Mouse (Mus musculus): ENCODE measurements around the gene Dpep2nb.
"Not testable (repeated sequence)": the region's sequence is repeated elsewhere in the genome, so short reads cannot be mapped to it uniquely, and the experiment has no call there.

The Dpep2nb gene

GRCm38 (mm10) chr8:106006413-106006812, 638 bp upstream of the Dpep2nb start:
- no peak for DNase-seq (ENCODE audit: low spot score)

DNA sequence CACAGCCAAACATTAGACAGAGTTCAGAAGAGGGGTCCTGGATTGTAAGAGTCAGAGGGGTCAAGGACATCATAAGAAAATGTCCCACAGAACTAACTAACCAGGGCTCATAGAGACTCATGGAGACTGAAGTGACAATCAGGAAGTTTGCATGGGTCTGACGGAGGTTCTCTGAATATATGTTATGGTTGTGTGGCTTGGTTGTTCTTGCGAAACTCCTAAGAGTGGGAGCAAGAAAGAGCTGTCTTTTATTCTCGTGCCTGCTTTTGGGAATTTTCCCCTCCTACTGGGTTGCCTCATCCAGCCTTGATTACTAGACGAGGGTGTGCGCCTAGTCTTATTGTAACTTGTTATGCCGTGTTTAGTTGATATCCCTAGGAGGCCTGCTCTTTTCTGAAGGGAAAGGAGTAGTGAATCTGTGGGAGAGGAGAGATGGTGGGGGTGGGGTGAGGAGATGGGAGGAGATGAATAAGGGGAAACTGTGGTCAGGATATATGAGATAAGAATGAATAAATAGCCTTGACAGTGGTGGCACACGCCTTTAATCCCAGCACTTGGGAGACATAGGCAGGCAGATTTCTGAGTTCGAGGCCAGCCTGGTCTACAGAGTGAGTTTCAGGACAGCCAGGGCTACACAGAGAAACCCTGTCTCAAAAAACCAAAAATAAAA, 1.1 kb downstream of the Dpep2nb start:
- DNase-seq (ENCODE audit: low spot score), result no peak

DNA sequence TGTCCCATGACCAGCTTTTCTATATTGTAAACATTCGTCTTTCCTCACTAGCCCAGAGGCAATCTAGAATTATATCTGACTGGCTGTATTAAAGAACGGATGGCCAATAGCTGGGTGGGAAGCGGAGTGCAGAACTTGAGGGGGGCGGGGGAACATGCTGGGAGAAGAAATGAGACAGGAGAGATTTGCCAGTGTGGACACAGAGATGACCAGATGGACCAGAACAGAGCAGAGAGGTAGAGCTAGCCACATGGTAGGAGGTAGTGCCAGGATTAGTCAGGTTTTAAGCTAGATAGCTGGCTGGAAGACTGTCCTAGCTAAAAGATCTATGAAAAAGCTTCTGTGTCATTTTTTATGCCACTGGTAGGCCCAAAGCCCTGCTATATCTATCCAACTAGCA, 3.9 kb downstream of the Dpep2nb start:
- DNase-seq (ENCODE audit: low spot score), result no peak

- DNase-seq (ENCODE audit: low spot score), result no peak
Observed at GRCm38 (mm10) chr8:105998971-105999370, 6.8 kb downstream of the Dpep2nb start.

DNA sequence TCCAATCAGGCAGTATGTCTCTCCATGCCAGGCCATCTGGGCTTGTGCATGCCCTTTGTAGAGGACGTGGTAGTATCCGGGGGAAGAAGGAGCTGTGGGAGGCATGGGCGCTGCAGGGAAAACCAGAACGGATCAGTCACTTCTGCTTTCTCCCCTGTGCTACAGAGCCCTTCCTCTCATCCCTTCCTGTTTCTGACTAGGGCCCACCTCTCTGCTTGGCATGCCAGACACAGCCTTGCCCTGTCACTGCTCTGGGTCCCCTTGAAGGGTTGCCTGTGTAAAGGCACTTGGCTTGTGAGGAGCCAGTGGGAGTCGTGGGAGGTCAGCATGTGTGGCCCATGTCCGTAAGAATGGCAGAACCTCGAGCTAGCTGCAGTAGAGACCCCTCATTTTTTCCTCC, 9.4 kb downstream of the Dpep2nb start:
- peak; percentile 43 for DNase-seq (ENCODE audit: low spot score)

DNA sequence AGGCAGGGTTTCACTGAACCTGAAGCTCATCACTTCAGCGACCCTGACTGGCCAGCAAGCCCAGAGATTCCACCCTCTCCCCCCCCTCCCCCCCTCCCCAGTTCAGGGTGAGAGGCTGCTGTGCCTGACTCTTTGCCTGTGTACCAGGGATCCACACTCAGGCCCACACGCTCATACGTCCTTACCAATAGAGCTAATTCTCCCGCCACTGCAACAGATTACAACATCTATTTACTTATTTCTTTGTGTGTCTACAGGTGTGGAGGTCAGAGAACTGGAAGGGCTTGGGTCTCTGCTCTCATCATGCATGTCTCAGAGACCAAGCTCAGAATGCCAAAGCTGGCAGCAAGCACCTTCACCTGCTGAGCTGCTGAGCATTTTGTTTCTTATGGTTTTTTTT, 12.5 kb downstream of the Dpep2nb start:
- DNase-seq (ENCODE audit: low spot score), result no peak

DNA sequence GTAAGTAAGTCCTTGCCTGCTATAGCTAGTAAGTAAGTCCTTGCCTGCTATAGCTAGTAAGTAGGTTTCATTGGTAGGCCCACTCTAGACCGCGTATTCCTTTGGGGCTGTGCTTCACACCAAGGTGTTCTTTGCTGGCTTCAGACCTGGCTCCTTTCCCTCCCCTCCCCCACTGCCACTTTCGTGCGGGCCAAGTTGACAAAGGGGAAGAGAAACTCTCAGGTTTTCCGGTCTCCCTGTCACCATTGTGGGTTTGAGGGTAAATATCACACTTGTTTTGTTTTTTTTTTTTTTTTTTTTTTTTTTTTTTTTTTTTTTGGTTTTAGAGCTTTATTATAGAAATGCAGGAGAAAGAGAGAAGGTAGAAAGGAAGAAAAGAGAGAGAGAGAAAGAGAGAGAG, 13.3 kb downstream of the Dpep2nb start:
- DNase-seq (ENCODE audit: low spot score), result peak; percentile 55

GRCm38 (mm10) chr8:105991546-105991945, 14.2 kb downstream of the Dpep2nb start:
- peak; percentile 27 for DNase-seq (ENCODE audit: low spot score)

DNA sequence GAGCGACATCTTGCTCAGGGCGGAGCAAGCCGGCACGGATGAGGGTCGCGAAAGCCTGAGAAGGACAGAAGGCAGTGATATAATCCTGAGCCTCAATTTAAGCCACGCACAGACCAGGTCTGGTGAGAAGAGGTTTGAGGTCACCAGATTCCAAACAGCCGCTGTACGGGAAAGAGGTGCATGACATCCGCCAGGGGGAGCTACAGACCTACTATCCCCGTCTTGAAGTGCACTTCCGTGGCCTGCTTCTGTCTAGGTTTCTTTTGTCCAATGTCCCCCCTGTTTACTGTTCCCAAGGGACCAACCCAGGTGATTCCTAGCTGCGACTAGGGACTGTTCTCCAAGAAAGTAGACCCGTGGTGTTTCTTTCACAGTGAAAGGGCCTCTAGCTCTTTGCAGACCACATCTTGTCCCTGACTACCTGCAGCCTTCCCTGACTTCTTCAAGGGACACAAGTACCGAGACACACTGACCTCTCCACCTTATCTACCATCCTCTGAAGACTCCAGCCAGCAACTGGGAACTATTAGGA, 14.9 kb downstream of the Dpep2nb start, which contains the start of gene Dus2:
TSS of gene Dus2 (plus strand) at position 482 of the 532 bp plus-strand sequence.
- peak; percentile 87 for DNase-seq (ENCODE audit: low spot score)

DNA sequence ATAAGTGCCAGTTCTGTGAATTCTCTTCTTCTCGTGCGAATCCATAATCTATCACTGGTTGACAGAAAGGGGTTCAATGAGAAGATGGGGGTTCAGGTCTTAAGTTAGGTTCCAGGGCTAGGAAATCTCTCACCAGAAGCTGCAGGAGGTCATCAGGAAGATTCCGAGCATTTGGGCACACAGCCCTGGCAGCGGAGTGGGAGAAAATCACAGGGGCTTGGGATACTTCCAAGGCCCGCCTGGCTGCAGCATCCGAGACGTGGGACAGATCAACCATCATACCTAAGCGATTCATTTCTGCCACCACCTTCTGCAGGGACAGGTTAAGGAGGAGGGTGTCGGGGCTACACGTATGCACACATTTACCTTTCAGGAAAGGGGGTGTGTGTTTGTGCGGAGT, 17.2 kb downstream of the Dpep2nb start:
- DNase-seq (ENCODE audit: low spot score), result no peak

- not testable (repeated sequence) for DNase-seq (ENCODE audit: low spot score)
Observed at GRCm38 (mm10) chr8:105983406-105983805, 22.4 kb downstream of the Dpep2nb start.

- no peak for DNase-seq (ENCODE audit: low spot score)
Observed at GRCm38 (mm10) chr8:105981146-105981545, 24.6 kb downstream of the Dpep2nb start.

DNA sequence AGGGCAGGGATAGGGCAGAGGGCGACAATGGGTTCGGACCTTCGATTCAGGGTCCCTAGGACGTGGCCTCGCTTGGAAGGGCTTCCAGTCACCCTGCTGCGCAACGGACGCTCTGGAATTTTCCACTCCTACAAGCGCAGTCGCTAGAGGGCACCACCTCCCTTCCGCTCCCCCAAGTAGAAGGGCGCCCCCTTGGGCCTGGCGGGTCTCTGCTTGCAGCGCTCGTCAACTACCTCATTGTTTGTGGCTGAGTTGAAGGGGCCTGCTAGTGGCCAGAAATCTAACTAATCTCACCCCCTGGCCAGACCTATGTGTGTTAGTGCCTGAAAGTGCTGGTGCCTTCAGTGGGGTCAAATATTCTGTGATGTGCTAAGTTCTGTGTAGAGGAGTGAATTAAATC, 26.4 kb downstream of the Dpep2nb start, which contains the start of gene Dpep3:
TSS of gene Dpep3 (minus strand) at position 105 of the 400 bp plus-strand sequence.
- DNase-seq (ENCODE audit: low spot score), result no peak

- DNase-seq (ENCODE audit: low spot score), result no peak
Observed at GRCm38 (mm10) chr8:105975363-105975762, 30.4 kb downstream of the Dpep2nb start.

GRCm38 (mm10) chr8:105971019-105971720, 34.6 kb downstream of the Dpep2nb start:
- DNase-seq (ENCODE audit: low spot score), result no peak

GRCm38 (mm10) chr8:105969367-105969766, 36.4 kb downstream of the Dpep2nb start:
- no peak for DNase-seq (ENCODE audit: low spot score)

- DNase-seq (ENCODE audit: low spot score), result no peak
Observed at GRCm38 (mm10) chr8:105966692-105967311, 39.0 kb downstream of the Dpep2nb start.

GRCm38 (mm10) chr8:105965905-105966341, 39.9 kb downstream of the Dpep2nb start, which contains the start of gene Slc12a4:
Gene Slc12a4 (minus strand): TSS chr8:105966097.
- DNase-seq (ENCODE audit: low spot score), result peak; percentile 79

DNA sequence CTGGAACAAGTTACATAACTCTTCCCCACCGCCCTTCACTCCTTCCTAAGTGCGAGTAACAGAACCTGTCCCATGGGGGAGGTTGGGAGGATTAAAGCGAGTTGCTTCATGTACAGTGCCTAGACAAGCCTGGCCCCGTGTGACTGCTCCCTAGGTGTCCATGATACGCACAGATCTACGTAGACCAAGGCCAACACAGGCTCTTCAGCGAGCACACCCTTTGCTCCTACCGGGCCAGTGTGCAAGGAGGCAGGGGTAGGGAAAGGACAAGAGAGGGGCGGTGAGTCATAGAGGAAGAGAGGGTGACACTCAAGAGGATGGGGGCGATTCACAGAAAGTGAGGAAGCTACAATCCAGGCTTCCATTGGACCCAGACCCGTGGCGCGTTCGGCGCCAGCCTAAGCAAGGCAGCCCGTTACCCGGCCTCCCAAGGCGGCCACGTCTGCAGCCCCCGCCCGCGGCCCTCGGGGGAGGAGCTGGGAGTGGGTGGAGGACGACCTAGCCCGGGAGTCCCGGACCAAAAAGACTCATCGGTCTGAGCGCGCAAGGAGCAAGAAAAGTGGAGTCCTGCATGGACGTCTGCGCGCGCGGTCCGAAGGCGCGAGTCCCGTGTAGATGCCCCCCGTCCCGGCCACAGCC, 40.4 kb downstream of the Dpep2nb start:
- peak; percentile 52 for DNase-seq (ENCODE audit: low spot score)

GRCm38 (mm10) chr8:105964506-105965265, 41.1 kb downstream of the Dpep2nb start:
- no peak for DNase-seq (ENCODE audit: low spot score)

DNA sequence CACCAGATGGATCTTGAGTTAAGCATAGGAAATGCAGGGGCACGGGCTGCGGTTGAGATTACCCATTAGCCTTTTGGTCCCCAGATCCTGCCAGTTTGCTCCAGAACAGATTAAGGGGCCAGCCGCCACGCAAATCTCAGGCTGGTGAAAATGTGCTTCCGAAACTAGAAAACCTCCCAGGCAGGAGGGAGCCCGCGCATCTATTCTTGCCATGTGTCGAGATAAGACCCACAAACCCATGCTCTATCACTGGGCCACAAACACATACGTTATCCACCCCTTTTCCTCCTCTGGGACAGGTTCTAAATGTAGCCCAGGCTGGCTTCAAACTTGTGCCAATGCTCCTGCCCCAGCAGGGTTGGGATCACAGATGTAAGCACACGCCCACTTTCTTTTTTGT, 44.2 kb downstream of the Dpep2nb start:
- DNase-seq (ENCODE audit: low spot score), result no peak

Measured in lung, postnatal 25 days (tissue).